Mouse (Mus musculus) midbrain, embryonic 10.5 days (tissue): ENCODE measurements around the gene Zic4. TPM values are rescaled to one million over a fixed set of nuclear protein-coding genes. Genes with fewer than 3 reads are reported as not detected.

Source experiments
- DNase-seq: peaks from one replicate; pipeline ENCODE4 v3.0.0-alpha.2; 2017; ENCODE audit warnings: low spot score
- H3K27ac ChIP-seq: fragments of 300-500 bp; sonication (generic); replicated peaks from 2 replicates; pipeline ENCODE4 v1.5.1; 2016; ENCODE audit warnings: mild to moderate bottlenecking
- H3K27me3 ChIP-seq: fragments of 300-500 bp; sonication (generic); 2 replicates; pipeline ENCODE4 v1.6.1; 2016; ENCODE audit warnings: low read depth, mild to moderate bottlenecking; ENCODE audit not compliant: poor library complexity, severe bottlenecking
- H3K36me3 ChIP-seq: fragments of 300-500 bp; sonication (generic); 2 replicates; pipeline ENCODE4 v1.6.1; 2016; ENCODE audit warnings: mild to moderate bottlenecking, moderate library complexity
- H3K4me1 ChIP-seq: fragments of 300-500 bp; sonication (generic); 2 replicates; pipeline ENCODE4 v1.6.1; 2016
- H3K4me3 ChIP-seq: fragments of 300-500 bp; sonication (generic); 2 replicates; pipeline ENCODE4 v1.5.1; 2016; ENCODE audit warnings: mild to moderate bottlenecking, moderate library complexity
- H3K9me3 ChIP-seq: fragments of 300-500 bp; sonication (generic); replicated peaks from 2 replicates; pipeline ENCODE4 v1.6.1; 2016; ENCODE audit warnings: mild to moderate bottlenecking
- WGBS: fragments of 180-500 bp; shearing (Covaris S2); methylation state at CpG from one replicate; pipeline ENCODE4 v1.1.7; 2016; 5-methylcytosine and 5-hydroxymethylcytosine counted together
- polyA plus RNA-seq: library from polyadenylated mRNA; unstranded; fragments of >200 nt; fragmentation: Nextera tagmentation; extraction: Ambion mirVana; gene quantifications from 2 replicates; pipeline ENCODE4 v1.2.1, GENCODE M21; 2016

The Zic4 gene
- polyA plus RNA-seq, 1 experiment from 2014 or later: 25.1 TPM

GRCm38 (mm10) chr9:91401471-91401870 is 39.3 kb downstream of the Zic4 start:
- Histone ChIP-seq H3K27ac (no peak overlapping the region), H3K36me3 (no peaks in the 10 kb centered on the region), H3K9me3 (no peaks in the 10 kb centered on the region), H3K4me3 (no peak overlapping the region), H3K4me1 (peaks cover 36% of the 10 kb centered on the region), H3K27me3 (peaks cover 100% of the 10 kb centered on the region)
- DNase-seq: peak; percentile 15
- WGBS: 0% methylated on average over 10 of the region's 10 CpGs

DNA sequence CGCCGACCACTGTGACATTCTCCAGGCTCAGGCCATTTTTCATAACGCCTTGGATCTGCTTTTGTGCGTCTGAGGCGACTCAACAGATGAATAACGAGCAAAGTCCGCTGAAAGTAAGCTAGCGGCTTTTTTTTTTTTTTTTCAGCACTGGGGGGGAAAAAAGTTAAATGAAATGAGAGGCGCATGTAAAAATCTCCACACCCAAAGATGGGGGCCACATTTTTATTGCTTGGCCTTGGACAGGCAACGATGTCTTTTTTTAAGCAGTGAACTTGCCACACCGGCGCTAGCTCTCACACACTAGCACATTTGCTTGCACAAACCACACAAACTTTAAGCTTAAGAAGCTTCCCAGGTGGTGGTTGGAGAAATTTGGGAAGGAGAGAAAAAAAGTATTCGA is 42.0 kb downstream of the Zic4 start:
- Histone ChIP-seq H3K4me3 (peak overlapping the region; percentile 45; the same call in 1 of the 2 replicates), H3K4me1 (peaks cover 30% of the 10 kb centered on the region), H3K36me3 (no peaks in the 10 kb centered on the region), H3K27me3 (peaks cover 100% of the 10 kb centered on the region), H3K27ac (peak overlapping the region; percentile 74), H3K9me3 (0 out of 2 replicates have a peak, but pooled peaks cover 4% of the 10 kb centered on the region)
- DNase-seq: no peak
- 2% methylated on average over 13 of the region's 13 CpGs for WGBS

- peak overlapping the region; percentile 74 for H3K27ac ChIP-seq
- H3K27me3 ChIP-seq: peaks cover 100% of the 10 kb centered on the region
- no peaks in the 10 kb centered on the region for H3K36me3 ChIP-seq
- peak; percentile 59 for DNase-seq
- peak overlapping the region; percentile 45 for H3K4me3 ChIP-seq
- WGBS: under 1% methylated on average over 27 of the region's 27 CpGs
- peaks cover 36% of the 10 kb centered on the region for H3K4me1 ChIP-seq
- H3K9me3 ChIP-seq: 0 out of 2 replicates have a peak, but pooled peaks cover 4% of the 10 kb centered on the region
Observed at GRCm38 (mm10) chr9:91404905-91405752, 42.9 kb downstream of the Zic4 start.

DNA sequence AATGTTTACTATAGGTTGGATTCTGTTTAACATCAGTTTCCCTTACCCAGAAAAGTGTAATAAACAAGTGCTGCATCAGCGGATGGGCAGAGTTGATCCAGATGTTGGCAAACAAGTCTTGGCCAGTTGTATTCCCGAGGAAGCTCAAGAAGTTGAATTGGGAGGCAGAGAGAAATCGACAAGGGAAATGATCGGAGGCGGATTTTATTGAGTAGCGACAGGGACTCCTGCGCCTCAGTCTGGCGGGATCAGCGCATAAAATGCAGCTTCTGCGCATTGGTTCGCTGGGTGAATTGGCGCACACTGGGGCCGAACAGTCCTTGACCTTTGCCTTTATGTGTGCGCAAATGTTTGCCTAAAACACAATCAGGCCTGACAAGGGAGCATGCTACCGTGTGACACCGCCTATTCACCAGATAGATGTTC is 43.6 kb downstream of the Zic4 start:
- H3K4me1 ChIP-seq: peaks cover 40% of the 10 kb centered on the region
- WGBS: under 1% methylated on average over 16 of the region's 16 CpGs

GRCm38 (mm10) chr9:91406258-91406763 is 44.1 kb downstream of the Zic4 start:
- Histone ChIP-seq H3K4me3 (peak overlapping the region; percentile 45), H3K27me3 (peaks cover 100% of the 10 kb centered on the region), H3K36me3 (no peaks in the 10 kb centered on the region), H3K4me1 (peaks cover 40% of the 10 kb centered on the region), H3K9me3 (0 out of 2 replicates have a peak, but pooled peaks cover 4% of the 10 kb centered on the region), H3K27ac (no peak overlapping the region; the same call in 1 of the 2 replicates)
- DNase-seq: no peak
- 1% methylated on average over 6 of the region's 6 CpGs for WGBS

More for the DNA sequence above, 43.6 kb downstream of the Zic4 start:
- peak overlapping the region; percentile 74 for H3K27ac ChIP-seq
- H3K27me3 ChIP-seq: peaks cover 100% of the 10 kb centered on the region
- H3K36me3 ChIP-seq: no peaks in the 10 kb centered on the region
- DNase-seq: peak; percentile 76
- peak overlapping the region; percentile 45 for H3K4me3 ChIP-seq
- H3K9me3 ChIP-seq: 0 out of 2 replicates have a peak, but pooled peaks cover 4% of the 10 kb centered on the region

DNA sequence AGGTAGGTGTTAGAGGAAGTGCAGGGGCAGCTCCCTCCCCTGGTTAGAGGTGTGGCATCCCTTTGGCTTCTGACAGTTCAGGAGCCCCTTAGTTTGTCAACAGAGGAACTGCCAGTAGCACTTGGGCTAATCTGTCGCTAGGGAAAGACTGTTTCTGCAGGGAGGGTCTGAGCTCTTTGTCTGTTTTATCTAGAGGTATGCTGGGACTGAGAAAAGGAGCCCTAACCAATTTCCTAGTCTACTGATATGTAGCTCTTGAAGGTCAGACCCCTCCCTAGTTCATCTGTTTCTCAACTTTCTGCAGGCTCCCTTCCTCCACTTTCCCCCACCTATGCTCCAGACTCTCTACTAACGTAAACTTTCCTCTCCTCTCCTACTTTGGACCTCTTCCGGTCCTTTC is 47.6 kb downstream of the Zic4 start:
- H3K27me3 ChIP-seq: peaks cover 100% of the 10 kb centered on the region
- H3K4me1 ChIP-seq: peaks cover 38% of the 10 kb centered on the region
- no peak for DNase-seq
- H3K4me3 ChIP-seq: no peak overlapping the region
- 0 out of 2 replicates have a peak, but pooled peaks cover 4% of the 10 kb centered on the region for H3K9me3 ChIP-seq
- H3K36me3 ChIP-seq: no peaks in the 10 kb centered on the region
- H3K27ac ChIP-seq: no peak overlapping the region
- WGBS: 0% methylated on average over 3 of the region's 3 CpGs

DNA sequence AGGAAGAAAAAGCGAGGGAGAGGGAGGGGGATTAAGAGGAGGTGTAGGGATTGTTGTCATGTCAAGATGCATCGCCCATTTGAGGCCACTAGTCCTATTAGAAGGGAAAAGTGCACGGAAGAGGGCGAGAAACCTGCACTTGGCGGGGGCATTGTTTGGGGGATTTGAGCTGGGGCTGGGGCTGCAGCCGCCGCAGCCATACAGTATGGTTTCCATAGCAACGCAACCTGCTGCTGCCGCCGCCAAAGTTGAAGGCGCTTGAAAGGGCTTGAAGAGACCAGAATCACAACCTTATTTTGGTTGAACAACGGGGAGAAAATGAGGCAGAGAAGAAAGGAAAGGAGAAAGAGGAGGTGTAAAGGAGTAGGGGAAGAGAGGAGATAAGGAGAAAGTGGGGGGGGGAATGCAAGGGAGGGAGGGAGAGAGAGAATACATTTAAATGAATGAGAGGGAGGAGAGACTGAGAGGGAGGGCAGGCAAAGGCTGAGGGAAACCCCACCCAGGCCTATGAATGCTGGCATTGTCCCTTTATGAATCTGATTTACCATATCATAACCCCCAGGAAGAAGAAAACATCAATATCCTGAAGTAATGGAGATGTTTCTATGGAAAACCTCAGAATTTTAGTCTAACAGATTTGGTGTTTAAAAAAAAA is 51.9 kb downstream of the Zic4 start:
- 0 out of 2 replicates have a peak overlapping the region, but pooled peaks have one; percentile 57 for H3K27ac ChIP-seq
- no peaks in the 10 kb centered on the region for H3K36me3 ChIP-seq
- peak; percentile 67 for DNase-seq
- H3K27me3 ChIP-seq: peaks cover 100% of the 10 kb centered on the region
- WGBS: under 1% methylated on average over 12 of the region's 12 CpGs
- peaks cover 44% of the 10 kb centered on the region for H3K4me1 ChIP-seq
- no peaks in the 10 kb centered on the region for H3K9me3 ChIP-seq
- H3K4me3 ChIP-seq: peak overlapping the region; percentile 38

DNA sequence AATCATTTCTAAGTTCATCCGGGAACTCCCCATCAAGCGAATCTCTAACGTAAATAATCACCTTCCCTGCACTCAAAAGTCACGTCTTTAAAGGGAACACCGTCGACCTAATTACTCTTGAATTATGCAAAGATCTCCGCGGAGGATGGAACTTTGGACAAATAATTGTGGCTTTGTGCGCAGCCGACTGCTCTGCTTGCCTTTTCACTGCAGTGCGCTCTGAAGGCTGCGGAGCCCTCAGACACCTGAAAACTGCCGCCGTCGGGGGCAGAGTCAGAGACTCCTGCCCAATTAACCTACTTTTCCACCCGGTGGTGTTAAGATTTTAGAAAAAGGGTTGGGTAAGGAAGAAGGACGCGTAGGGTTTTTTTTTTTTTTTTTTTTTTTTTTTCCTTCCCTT is 58.2 kb downstream of the Zic4 start:
- Histone ChIP-seq H3K27me3 (peaks cover 79% of the 10 kb centered on the region), H3K36me3 (no peaks in the 10 kb centered on the region), H3K4me3 (peak overlapping the region; percentile 41), H3K9me3 (no peaks in the 10 kb centered on the region), H3K4me1 (peaks cover 22% of the 10 kb centered on the region), H3K27ac (peak overlapping the region; percentile 23; the same call in 1 of the 2 replicates)
- peak; percentile 49 for DNase-seq
- WGBS: under 1% methylated on average over 18 of the region's 18 CpGs

Other genes starting within 250 kb of the Zic4 start
- 6.5 and 6.6 TPM in 2 replicates for gene Zic1, start 3.4 kb downstream of the Zic4 start, polyA plus RNA-seq